Mouse (Mus musculus): ENCODE measurements around the gene Nfyc. TPM values are rescaled to one million over a fixed set of nuclear protein-coding genes. Genes with fewer than 3 reads are reported as not detected.

Gene Nfyc
- polyA plus RNA-seq, 1 experiment: not detected

GRCm38 (mm10) chr4:120719152-120719551 is 112.2 kb downstream of the Nfyc start:
- no peak overlapping the region for H3K4me3 ChIP-seq (ENCODE audit: insufficient read depth, low read depth, low read length)
- H3K4me1 ChIP-seq (ENCODE audit: control insufficient read depth, insufficient read depth, low read length): peaks cover 24% of the 10 kb centered on the region
- WGBS: 64% methylated on average over 5 of the region's 5 CpGs
- no peak for TF ChIP-seq POLR2A (IDR thresholded peaks at IDR 0.05; ENCODE audit: insufficient read depth, low read depth, low read length)
- no peak for TF ChIP-seq CTCF (IDR thresholded peaks at IDR 0.05; ENCODE audit: insufficient read depth, low read depth, low read length)
- no peak overlapping the region for H3K27ac ChIP-seq (ENCODE audit: insufficient read depth, low read depth, low read length)

- no peak overlapping the region for H3K4me3 ChIP-seq (ENCODE audit: insufficient read depth, low read depth, low read length)
- no peak for TF ChIP-seq POLR2A (IDR thresholded peaks at IDR 0.05; ENCODE audit: insufficient read depth, low read depth, low read length)
- no peak for TF ChIP-seq CTCF (IDR thresholded peaks at IDR 0.05; ENCODE audit: insufficient read depth, low read depth, low read length)
- no peak overlapping the region for H3K27ac ChIP-seq (ENCODE audit: insufficient read depth, low read depth, low read length)
- H3K4me1 ChIP-seq (ENCODE audit: control insufficient read depth, insufficient read depth, low read length): peaks cover 29% of the 10 kb centered on the region
- WGBS: 46% methylated on average over 8 of the region's 8 CpGs
These were observed 113.8 kb downstream of the Nfyc start for GRCm38 (mm10) chr4:120717591-120717990.

GRCm38 (mm10) chr4:120716765-120717164 is 114.6 kb downstream of the Nfyc start:
- 51% methylated on average over 12 of the region's 12 CpGs for WGBS
- H3K4me3 ChIP-seq (ENCODE audit: insufficient read depth, low read depth, low read length): peak overlapping the region; percentile 46; the same call in 1 of the 2 replicates

GRCm38 (mm10) chr4:120716141-120716571 is 115.2 kb downstream of the Nfyc start:
- 8% methylated on average over 12 of the region's 12 CpGs for WGBS
- no peak overlapping the region for H3K27ac ChIP-seq (ENCODE audit: insufficient read depth, low read depth, low read length)
- H3K4me3 ChIP-seq (ENCODE audit: insufficient read depth, low read depth, low read length): peak overlapping the region; percentile 46
- TF ChIP-seq POLR2A (IDR thresholded peaks at IDR 0.05; ENCODE audit: insufficient read depth, low read depth, low read length) (no peak), CTCF (IDR thresholded peaks at IDR 0.05; ENCODE audit: insufficient read depth, low read depth, low read length) (no peak)
- peaks cover 29% of the 10 kb centered on the region for H3K4me1 ChIP-seq (ENCODE audit: control insufficient read depth, insufficient read depth, low read length)

More at GRCm38 (mm10) chr4:120716765-120717164, 114.6 kb downstream of the Nfyc start:
- no peak for TF ChIP-seq POLR2A (IDR thresholded peaks at IDR 0.05; ENCODE audit: insufficient read depth, low read depth, low read length)
- TF ChIP-seq CTCF (IDR thresholded peaks at IDR 0.05; ENCODE audit: insufficient read depth, low read depth, low read length): no peak
- Histone ChIP-seq H3K27ac (ENCODE audit: insufficient read depth, low read depth, low read length) (no peak overlapping the region), H3K4me1 (ENCODE audit: control insufficient read depth, insufficient read depth, low read length) (peaks cover 29% of the 10 kb centered on the region)

GRCm38 (mm10) chr4:120713856-120714497 is 117.4 kb downstream of the Nfyc start:
- WGBS: 71% methylated on average over 6 of the region's 6 CpGs
- H3K4me1 ChIP-seq (ENCODE audit: control insufficient read depth, insufficient read depth, low read length): peaks cover 29% of the 10 kb centered on the region
- no peak overlapping the region for H3K27ac ChIP-seq (ENCODE audit: insufficient read depth, low read depth, low read length)
- TF ChIP-seq POLR2A (IDR thresholded peaks at IDR 0.05; ENCODE audit: insufficient read depth, low read depth, low read length) (no peak), CTCF (IDR thresholded peaks at IDR 0.05; ENCODE audit: insufficient read depth, low read depth, low read length) (no peak)
- no peak overlapping the region for H3K4me3 ChIP-seq (ENCODE audit: insufficient read depth, low read depth, low read length)

GRCm38 (mm10) chr4:120713021-120713420 is 118.4 kb downstream of the Nfyc start:
- no peak overlapping the region for H3K4me3 ChIP-seq (ENCODE audit: insufficient read depth, low read depth, low read length)
- WGBS: 81% methylated on average over 6 of the region's 6 CpGs
- peaks cover 29% of the 10 kb centered on the region for H3K4me1 ChIP-seq (ENCODE audit: control insufficient read depth, insufficient read depth, low read length)
- H3K27ac ChIP-seq (ENCODE audit: insufficient read depth, low read depth, low read length): no peak overlapping the region
- TF ChIP-seq CTCF (IDR thresholded peaks at IDR 0.05; ENCODE audit: insufficient read depth, low read depth, low read length) (no peak), POLR2A (IDR thresholded peaks at IDR 0.05; ENCODE audit: insufficient read depth, low read depth, low read length) (no peak)

GRCm38 (mm10) chr4:120712236-120712635 is 119.1 kb downstream of the Nfyc start:
- TF ChIP-seq CTCF (IDR thresholded peaks at IDR 0.05; ENCODE audit: insufficient read depth, low read depth, low read length) (no peak), POLR2A (IDR thresholded peaks at IDR 0.05; ENCODE audit: insufficient read depth, low read depth, low read length) (no peak)
- no peak overlapping the region for H3K27ac ChIP-seq (ENCODE audit: insufficient read depth, low read depth, low read length)
- 89% methylated on average over 12 of the region's 12 CpGs for WGBS
- H3K4me3 ChIP-seq (ENCODE audit: insufficient read depth, low read depth, low read length): no peak overlapping the region
- peaks cover 21% of the 10 kb centered on the region for H3K4me1 ChIP-seq (ENCODE audit: control insufficient read depth, insufficient read depth, low read length)

Other genes with a start within 250 kb of the Nfyc start
- not detected in 2 replicates for gene Gm8439, start 242.8 kb downstream of the Nfyc start, polyA plus RNA-seq (2012; ENCODE audit: insufficient read depth, insufficient read length, low replicate concordance, missing spikeins)
- gene Cited4, start 165.0 kb downstream of the Nfyc start, polyA plus RNA-seq (2012; ENCODE audit: insufficient read depth, insufficient read length, low replicate concordance, missing spikeins): not detected in 2 replicates
- gene Kcnq4, start 83.0 kb downstream of the Nfyc start, polyA plus RNA-seq (2012; ENCODE audit: insufficient read depth, insufficient read length, low replicate concordance, missing spikeins): not detected in 2 replicates
- not detected in 2 replicates for gene Rims3, start 23.2 kb upstream of the Nfyc start, polyA plus RNA-seq (2012; ENCODE audit: insufficient read depth, insufficient read length, low replicate concordance, missing spikeins)
- gene Exo5, start 93.4 kb upstream of the Nfyc start, polyA plus RNA-seq (2012; ENCODE audit: insufficient read depth, insufficient read length, low replicate concordance, missing spikeins): not detected in 2 replicates
- gene Zfp69, start 120.1 kb upstream of the Nfyc start, polyA plus RNA-seq (2012; ENCODE audit: insufficient read depth, insufficient read length, low replicate concordance, missing spikeins): not detected in 2 replicates
- not detected in 2 replicates for gene Smap2, start 185.7 kb upstream of the Nfyc start, polyA plus RNA-seq (2012; ENCODE audit: insufficient read depth, insufficient read length, low replicate concordance, missing spikeins)
- not detected in 2 replicates for gene Col9a2, start 207.8 kb upstream of the Nfyc start, polyA plus RNA-seq (2012; ENCODE audit: insufficient read depth, insufficient read length, low replicate concordance, missing spikeins)

Measured in olfactory bulb, adult 2 months (tissue).